Mouse (Mus musculus) MEL-GATA-1-ER (cell line): ENCODE data around the gene Cebpa.

ENCODE experiments used
- DNase-seq: peaks from one replicate; pipeline ENCODE4 v3.0.0-alpha.2; 2012; ENCODE audit warnings: low read depth; ENCODE audit errors: extremely low read depth

Gene Cebpa

DNA sequence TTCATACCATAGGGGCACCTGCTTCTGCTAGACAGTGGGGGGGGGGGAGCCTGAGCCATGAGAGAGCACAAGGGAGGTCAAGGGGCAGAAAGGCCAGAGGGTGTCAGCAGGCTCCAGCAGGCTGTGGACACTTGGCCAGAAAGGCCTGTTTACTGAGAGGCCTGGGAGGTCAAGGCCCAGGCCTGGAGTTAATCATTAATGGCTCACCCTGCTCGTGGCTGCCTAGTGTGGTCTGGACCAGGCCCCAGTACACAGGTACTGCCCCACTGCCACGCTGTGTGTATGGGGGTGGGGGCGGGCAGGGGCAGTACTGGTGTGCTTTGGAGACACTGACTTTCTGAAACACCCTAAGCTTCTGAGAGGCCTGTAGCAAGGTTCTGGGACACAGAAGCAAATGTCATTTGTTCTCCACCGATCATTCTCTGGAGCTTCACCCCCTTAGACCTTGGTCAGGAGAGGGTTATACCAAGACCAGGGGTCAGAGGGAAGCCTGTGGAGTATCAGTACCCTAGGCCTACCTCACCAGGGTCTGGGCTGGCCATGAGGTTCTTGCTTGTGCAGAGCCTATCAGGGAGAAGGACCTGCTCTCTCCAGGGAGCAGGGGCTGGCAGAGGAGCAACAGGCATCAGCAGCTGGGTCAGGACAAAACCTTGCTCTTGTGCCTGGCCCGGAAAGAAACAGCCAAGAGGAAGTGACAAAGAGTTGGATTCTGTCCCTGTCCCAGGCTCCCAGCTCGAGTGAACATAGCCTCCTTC lies 24.9 kb downstream of the Cebpa start:
- no peak for DNase-seq

DNA sequence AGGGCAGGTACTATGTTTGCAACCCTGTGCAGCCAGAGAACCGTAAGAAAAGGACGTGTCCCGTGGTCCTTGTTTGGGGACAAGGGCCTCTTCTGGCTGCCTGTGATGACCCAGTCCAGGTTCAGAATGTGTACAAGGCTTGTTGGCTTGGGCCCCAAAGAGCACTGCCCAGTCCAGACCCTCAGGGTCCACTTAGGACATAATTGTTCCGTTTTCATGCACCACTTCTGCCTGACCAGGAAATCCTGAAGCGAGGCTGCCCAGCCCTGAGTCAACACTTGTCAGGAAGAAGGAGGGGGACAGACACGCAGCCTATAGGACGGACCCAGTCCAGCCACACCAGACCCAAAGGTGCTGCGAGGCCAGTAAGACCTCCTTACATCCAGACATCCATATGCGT lies 26.0 kb downstream of the Cebpa start:
- DNase-seq: no peak

DNA sequence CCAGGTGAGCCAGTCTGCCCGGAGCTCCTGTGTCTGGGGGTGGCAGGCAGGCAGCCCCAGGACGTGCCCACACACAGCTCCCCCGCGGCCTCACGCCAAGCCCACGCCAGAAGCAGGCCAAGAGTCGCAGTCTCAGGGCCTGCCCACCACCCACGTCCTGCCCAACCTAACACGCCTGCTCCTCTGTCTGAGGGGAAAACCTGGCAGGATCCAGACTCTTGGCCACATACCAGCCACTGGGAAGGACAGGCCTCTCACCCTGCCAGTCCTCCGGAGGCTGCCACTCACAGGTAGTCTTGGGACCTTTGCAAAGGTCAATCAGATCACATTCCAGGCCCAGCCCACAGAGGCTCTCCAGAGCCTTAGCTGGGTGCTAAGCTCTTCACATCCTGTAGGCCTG lies 27.2 kb downstream of the Cebpa start:
- no peak for DNase-seq

DNA sequence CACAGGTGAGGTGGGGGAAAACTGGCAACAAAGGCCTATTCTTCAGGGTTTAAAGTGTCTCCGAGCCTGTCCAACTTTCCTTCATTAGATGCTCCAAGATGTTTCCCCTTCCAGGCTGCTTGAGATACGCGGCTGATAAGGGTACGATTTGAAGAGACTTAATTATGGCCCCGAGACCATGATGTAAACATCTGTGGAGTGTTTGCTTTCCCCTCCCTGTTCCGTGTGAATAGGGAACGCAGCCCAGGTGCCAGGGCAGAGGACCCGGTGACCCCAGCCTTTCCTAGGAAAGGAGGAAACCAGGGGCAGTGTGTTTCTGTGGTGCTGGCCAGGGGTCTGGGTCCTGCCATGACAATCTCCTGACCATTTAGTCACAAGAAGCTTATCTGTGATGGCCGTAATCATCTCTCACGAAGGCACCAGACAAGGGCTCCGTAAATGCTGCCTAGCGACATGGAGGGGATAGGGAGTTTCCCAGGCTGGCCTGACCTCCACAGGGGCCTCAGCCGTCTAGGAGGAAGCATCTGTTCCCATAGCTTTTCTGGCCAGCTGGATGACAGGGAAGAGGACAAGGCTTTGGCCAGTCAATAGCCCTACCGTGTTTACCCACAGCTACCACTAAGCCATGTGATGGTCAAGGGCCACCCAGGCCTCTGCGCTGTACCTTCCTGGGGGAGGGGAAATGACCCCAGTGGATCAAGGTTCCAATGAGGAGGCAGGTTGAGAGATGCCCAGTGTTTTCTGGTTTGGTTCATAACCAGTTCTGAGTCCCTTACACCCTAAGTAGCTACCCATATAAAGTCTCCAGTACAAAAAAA lies 30.7 kb downstream of the Cebpa start:
- no peak for DNase-seq

DNA sequence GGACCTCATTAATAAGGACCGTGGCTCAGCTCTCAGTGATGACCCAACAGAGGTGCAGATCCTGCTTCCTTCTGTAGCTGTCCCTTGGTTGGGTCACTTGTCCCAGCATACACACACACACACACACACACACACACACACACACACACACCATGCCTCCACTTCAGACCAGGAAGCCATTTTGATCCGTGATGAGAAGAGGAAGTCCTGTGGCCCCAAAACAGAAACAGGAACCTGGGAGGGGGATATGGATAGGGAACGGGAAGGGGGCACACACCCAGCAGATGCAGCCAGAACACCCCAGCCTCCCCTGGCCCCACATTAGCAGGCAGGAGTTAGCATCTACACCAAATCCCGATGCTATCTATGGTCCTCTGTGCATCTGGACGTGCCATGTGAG lies 31.8 kb downstream of the Cebpa start:
- DNase-seq: no peak

DNA sequence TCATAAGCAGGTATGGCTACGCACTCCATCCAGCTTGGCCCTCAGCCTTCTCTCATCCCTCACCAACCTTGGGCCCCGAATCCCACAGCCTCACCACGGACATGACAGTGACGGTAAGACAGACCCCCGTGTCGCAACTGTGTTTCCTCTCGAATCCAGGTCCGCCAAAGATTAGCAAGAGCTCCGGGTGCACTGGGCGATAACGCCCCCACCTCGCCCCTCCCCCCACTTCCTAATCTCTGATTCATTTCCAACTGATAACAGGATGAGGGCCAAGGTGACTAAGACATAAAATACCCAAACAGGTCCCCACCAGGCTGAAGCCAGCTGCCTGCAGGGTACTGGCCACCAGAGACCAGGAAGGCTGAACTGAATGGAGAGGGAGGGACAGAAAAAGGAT lies 35.4 kb downstream of the Cebpa start:
- DNase-seq: no peak

DNA sequence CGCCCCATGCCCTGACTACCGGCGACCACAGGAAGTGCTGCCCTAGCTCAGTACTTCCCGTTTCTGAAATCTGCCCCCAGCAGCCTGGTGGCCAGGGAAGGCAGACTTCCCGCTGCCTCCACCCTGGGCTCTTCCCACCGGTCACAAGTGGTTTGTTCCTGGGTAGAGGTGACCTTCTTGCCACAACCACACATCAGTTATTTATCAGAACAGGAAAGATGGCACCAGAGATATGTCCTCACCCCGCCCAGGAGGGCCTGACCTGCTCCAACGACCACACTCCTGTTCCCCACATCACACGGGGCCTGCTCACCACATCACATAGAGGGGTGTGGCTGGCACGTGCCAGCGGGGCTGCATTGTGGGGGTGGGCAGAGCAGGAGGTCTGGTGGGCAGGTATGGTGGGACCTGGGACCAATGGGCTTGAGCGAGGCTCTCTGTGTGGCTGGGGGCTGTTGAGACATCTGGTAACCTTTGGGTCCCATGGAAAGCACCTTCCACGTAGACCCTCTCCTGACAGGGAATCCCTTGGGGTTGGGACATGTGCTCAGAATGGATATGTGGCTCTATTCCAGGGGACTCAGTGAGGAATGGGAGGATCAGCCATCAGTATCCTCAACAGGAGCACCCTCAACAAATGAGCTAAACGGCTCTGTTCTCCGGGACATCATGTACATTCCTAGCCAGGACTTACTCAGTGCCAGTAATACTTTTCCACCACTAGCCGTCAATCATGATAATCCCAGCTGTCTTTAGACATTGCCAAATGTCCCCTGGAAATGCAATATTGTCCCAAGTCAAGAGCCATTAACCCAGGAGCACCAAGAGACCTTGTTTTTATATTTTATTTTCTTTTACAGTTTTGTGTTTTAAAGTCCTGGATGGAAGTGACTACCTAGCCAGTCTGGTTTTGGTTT lies 37.7 kb downstream of the Cebpa start:
- no peak for DNase-seq

DNA sequence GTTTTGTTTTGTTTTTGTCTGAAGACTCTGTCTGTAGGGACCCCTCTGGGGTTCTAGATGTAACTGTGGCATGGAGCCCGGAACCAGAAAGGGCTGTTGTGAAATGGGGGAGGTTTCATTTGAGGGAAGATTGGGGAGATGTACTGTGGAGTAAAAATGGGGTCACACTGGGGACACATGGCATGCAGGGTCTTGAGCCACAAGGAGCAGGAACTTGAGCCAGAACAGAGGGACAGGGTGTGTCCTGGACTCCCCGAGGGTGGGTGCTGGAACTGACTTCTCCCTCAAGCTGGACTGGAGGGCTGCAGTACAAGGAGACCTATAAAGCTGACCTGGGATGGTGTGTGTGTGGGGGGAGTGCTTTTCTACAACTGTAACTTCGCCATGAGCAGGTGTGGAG lies 38.4 kb downstream of the Cebpa start:
- DNase-seq: no peak

DNA sequence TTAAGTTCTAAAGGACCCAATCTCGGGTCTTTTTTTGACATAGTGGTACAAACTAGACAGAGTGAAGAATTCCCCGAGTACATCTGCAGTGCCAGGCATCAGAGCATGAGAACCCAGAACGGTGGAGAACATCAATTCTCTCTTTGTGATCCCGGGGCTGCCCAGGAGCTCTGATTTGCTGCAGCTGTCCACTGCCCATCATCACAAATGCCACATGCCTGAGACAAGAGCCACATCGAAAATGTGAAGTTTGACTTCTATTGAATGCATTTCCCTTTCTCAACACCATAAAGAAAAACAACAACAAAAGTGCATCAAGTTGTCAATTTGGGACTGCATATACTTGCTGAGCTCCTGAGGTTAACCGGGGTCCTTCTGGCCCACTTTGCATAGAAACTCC lies 43.4 kb downstream of the Cebpa start:
- no peak for DNase-seq

DNA sequence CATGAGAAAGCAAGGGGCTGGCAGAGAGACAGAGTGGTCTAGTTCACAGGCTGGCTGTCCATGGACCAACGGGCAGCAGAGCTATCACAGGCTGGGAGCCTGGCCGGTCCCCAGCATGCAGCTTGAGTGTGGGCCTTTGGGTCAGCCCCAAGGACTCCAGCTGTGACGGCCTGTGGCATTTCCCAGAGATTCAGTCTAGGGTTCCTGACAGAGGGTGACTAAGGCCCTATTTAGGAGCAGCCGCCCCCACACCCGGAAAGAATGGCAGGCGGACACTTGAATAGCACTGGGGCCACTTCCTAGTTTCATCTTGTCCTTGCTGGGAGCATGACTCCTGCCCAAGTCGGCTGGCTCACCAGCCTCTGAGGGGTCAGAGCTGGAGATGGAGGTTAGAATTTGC lies 44.5 kb downstream of the Cebpa start:
- no peak for DNase-seq

DNA sequence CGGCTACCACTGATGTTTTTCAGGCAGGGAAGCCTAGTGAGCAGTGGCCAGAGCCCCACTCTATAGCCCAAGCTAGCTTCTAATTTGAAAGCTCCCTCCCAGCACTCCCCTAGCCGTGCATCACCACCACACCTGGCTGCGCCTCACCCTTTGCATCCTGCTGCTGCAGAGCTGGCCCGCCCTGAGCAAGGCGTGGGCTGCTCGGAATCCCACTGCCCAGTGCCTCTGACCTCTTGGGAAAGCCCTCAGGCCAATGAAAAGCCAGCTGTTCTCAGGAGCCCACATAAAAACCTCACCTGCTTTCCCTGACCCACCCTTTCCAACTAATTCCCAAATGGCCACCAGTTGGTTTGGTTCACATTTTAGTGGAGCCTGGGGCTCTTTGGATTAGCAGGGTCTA lies 45.0 kb downstream of the Cebpa start:
- no peak for DNase-seq

DNA sequence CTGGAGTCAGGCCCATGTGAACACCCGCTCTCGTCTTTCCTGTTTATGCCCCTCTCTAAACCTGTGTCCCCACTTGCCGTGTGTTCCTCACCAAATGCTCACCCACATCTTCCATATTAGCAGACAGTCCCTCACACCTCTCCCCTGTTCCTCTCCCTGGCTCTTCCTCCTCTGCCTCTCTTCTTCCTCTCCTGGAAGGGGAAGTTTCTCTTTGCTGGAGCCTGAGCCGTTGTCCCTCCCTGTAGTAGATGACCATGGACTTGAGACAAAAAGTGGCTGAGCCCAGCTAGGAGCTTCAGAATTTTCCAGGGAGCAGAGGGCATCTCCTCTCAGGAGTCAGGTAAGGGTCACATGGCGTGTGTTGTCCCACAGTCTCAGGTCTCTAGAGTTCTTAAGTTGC lies 47.9 kb downstream of the Cebpa start:
- DNase-seq: no peak

DNA sequence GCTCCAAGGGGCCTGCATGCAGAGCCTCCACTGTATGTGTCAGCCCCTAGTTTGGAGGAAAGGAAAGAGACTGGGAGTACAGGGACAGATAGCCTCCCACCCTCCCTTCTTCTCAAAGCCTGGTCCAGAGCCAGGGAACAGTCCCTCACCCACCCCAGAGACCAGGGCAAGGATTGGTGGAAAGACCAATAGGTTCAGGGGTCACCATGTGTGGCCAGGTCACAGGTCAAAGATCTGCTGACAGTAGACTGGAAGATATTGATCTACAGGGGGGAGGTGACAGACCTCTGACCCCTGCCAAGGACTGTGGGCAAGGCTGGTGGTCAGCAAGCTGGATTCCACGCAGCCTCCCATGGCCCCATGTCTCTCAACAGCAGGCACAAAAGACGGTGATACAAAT lies 48.8 kb downstream of the Cebpa start:
- no peak for DNase-seq

DNA sequence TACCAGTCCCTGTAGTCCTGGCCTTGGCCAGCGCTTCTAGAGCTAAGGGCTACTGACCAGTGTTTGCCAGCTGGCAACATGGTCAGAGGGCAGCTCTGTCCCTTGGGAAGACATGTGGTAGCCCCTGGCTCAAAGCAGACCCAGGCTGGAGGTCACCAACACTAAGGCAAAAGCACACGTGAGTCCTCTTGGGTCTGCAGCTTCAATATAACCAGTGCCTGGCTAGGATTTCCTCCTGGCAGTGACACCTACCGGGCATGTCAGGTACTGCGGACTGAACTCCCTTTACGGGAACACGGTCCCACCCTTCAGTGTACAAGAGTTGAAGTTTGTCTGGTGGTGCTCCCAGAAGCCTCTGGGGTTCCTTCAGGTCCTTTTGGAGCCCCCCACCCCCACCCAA lies 50.2 kb downstream of the Cebpa start:
- peak; percentile 56 for DNase-seq
